Mouse (Mus musculus): ENCODE data around the gene Rhobtb1.

DNA sequence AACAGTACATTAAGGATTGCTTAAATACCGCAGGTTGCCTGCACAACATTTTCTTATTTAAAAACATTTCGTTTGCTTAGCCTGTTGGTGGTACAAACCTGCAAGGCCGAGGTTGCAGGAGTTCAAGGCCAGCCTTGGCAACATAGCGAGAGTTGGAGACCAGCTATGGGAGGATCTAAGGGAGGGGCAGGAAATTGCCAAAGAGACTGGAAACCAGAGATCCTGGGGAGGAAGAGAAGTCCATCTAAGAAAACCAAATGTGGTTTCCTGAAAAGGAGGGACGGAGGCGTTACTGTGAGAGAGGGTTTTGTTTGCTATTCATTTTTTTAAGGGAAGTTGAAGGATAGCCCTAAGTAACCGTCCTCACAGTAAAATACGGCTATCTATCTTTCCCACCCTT is 60.3 kb downstream of the Rhobtb1 start:
- TF ChIP-seq CTCF (IDR thresholded peaks at IDR 0.05; ENCODE audit: control insufficient read depth, insufficient read depth, insufficient replicate concordance, low read depth, low read length) (no peak), POLR2A (IDR thresholded peaks at IDR 0.05; ENCODE audit: control insufficient read depth, low read depth, low read length) (no peak)

Measured in testis, adult 2 months (tissue).